Mouse (Mus musculus): ENCODE data around the gene Map2k7.
A peak's percentile ranks its signal among the peaks of the same experiment; 100 is the strongest.

Map2k7 gene

DNA sequence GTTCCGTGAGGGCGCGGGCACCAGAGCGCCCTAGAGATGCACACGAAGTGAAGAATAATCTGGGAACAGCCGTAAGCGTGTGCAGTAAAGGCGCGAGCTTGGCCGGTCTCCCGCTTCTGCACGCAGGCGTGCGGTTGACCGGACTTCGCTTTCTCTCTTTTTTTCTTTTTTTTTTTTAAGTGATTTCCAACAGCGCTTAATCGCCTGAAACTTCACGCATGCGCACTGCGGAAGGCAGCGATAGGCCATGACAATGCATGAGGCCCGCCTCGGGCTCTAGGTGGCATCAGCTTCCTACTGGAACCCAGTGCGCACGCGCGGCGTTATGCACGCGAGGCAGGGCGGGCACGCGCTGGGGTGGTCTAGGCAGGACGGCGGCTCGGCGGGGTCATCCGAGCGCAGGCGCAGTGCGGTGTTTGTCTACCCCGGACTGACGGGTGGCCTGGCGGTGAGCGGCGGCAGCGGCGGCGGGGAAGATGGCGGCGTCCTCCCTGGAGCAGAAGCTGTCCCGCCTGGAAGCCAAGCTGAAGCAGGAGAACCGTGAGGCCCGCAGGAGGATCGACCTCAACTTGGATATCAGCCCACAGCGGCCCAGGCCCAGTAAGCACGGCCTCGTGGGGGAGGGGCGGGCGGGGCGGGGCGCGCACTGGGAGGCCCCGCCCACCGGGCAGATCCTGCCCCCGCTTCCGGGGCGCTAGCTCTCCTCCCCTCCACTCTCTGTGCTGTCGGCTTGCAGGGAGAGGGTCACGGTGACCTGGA lies at the start of gene Map2k7, which contains the start of gene Gm49320:
Gene Map2k7 (plus strand): TSS at position 307 of the 759 bp plus-strand sequence.
Gene Gm49320 (plus strand): TSS at position 432 of the 759 bp plus-strand sequence.
- peak; percentile 99 for DNase-seq

GRCm38 (mm10) chr8:4189031-4189722 lies 49.4 kb upstream of the Map2k7 start:
- DNase-seq, result no peak

GRCm38 (mm10) chr8:4192305-4192704 lies 46.2 kb upstream of the Map2k7 start:
- no peak for DNase-seq

- DNase-seq, result peak; percentile 90 to 91
These were observed 45.5 kb upstream of the Map2k7 start for GRCm38 (mm10) chr8:4192807-4193587.

DNA sequence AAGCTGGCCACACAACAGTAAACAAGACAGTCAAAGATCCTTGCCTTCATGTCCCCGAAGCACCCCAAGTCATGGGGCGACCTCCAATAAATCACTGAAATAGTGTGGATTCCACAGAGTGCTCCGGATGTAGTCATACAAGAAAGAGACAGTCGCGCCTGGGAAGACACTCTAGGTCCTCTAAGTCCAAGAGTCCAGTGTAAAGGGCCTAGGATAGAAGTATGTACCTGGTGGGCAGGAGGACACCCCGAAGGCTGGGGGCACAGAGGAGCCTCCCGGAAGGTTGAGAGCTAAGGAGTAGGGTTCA lies 45.0 kb upstream of the Map2k7 start:
- no peak for DNase-seq

GRCm38 (mm10) chr8:4201321-4201720 lies 37.2 kb upstream of the Map2k7 start:
- no peak for DNase-seq

DNA sequence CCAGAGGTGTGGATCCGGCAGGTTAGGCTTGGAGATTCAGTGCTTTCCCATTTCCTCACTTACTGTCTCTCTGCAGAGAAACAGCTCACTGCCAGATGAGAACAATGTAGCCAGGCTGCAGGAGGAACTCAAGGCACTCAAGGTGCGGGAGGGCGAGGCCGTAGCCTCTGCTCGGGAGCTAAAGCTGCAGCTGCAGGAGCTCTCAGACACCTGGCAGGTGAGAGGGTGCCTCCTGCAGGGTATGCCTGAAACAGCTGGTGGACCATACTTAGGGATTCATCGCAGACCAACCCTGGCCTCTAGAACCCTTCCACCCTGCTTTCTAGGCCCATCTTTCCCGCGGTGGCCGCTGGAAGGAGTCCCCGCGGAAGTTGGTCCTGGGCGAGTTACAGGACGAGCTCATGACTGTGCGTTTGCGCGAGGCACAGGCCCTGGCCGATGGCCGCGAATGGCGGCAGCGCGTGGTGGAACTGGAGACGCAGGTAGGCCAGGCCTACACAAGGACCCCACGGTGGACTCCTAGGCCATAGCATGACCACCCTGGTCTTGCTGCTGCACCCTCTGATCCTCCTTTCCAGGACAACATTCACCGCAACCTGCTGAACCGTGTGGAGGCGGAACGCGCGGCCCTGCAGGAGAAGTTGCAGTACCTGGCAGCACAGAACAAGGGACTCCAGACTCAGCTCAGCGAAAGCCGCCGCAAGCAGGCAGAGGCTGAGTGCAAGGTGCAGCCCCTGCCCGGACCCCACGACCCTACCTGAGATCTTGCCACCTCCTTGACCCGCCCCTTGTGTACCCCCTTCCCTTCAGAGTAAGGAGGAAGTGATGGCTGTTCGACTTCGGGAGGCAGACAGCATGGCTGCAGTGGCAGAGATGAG lies 33.1 kb upstream of the Map2k7 start:
- no peak for DNase-seq

- DNase-seq, result no peak
These were observed 32.1 kb upstream of the Map2k7 start for GRCm38 (mm10) chr8:4206182-4207015.

DNA sequence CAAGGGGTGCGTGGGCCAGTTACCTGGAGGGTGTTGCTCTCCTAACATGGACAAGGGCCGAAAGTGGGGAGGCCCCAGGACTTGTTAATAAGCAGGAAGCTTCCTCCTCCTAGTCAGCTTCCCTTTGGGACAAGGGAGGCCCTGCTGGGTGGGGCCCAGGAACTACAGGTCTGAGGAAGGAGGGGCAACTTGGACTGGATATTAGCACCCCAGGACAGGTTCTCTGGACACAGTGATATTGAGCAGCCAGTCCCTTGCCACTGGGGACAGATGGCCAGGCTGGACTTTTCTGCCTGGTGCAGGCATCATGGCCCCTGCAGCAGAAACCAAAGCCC lies 31.6 kb upstream of the Map2k7 start:
- DNase-seq, result no peak

DNA sequence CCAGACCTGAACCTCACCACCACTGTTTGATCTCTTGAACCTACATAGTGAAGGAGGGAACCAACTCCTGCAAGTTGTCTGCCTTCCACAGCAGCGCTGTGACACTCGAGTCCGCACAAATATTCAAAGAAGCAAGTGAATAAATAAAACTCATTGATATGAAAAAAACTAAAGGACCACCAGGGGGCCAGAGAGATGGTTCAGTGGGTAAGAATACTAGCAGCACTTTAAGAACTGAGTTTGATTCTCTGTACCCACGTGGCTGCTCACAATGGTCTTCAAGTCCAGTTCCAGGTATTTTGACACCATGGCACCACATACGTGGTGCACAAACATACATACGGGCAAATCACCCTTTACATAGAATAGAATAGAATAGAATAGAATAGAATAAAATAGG lies 27.4 kb upstream of the Map2k7 start:
- no peak for DNase-seq

DNA sequence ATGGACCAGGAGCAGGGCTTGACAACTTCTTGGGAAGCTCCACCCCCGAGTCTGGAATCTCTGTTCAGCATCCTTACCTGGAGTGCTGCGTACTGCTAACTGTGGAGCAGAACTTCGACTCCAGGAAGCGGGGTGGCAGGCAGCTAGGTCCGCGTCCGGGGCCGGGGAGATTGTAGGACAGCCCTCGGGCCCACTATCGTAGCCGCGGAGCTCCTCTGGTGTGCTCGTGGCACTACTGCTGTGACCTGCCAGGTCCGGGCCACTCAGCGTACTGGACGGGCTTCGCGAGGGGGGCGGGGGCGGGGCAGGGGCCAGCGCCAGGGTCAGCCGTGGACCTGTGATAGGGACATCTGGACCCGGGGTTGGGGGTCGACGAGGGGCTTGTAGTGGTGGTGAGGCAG lies 25.7 kb upstream of the Map2k7 start:
- DNase-seq, result peak; percentile 33 to 38

DNA sequence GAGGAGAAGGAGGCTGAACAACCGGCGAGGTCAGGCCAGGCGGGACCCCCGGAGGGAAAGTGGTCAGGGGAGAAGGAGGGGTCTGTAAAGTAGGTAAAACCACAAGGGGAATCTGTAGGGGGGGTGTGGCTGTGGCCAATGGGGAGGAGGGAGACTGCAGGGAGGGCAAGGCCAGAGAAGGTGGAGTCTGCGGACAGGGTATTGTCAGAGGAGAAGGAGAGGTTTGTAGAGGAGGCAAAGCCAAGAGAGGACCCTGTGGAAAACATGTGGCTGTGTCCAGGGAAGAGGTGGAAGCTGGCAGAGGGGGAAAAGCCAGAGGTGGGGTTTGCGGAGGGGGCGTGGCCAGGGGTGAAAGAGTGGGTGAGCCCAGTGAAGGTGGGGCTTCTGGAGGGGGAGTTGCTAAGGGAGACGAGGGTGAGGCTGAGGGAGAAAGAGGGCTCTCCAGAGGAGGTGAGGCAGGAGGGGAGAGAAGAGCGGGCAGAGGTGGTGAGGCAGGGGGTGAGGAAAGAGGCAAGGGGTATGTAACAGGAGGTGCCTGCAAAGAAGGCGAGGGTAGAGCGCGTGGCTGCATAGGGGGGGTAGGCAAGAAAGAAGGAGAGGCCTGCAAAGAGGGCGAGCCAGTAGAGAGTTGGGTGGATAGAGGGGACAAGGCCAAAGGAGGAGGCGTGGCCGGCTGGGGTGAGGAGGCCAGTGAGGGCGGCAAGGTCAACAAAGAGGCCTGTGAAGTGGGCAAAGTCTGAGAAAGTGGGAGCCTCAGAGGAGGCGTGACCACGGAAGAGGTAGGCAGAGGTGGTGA lies 25.1 kb upstream of the Map2k7 start:
- peak; percentile 59 to 61 for DNase-seq

GRCm38 (mm10) chr8:4214006-4214980 lies 24.2 kb upstream of the Map2k7 start:
- DNase-seq, result peak; percentile 78 to 81

- no peak for DNase-seq
These were observed 22.2 kb upstream of the Map2k7 start for GRCm38 (mm10) chr8:4216296-4216695.

- peak in 1 of 2 experiments; percentile 11 for DNase-seq
These were observed 21.5 kb upstream of the Map2k7 start, which contains the start of gene Prr36 for GRCm38 (mm10) chr8:4216791-4217621. Gene Prr36 (minus strand): TSS chr8:4217459.

- DNase-seq, result no peak
These were observed 18.9 kb upstream of the Map2k7 start for GRCm38 (mm10) chr8:4219617-4220016.

GRCm38 (mm10) chr8:4222059-4222458 lies 16.5 kb upstream of the Map2k7 start:
- no peak for DNase-seq

- DNase-seq, result no peak
These were observed 12.2 kb upstream of the Map2k7 start for GRCm38 (mm10) chr8:4226323-4226722.

Measured in B cell, adult 2 months (primary cell).